Mouse (Mus musculus) spleen, postnatal 14 days (tissue): ENCODE measurements around the gene Mcrip1.
"Not testable (repeated sequence)": the region's sequence is repeated elsewhere in the genome, so short reads cannot be mapped to it uniquely, and the experiment has no call there.

ENCODE experiments used
- DNase-seq, 2 experiments: peaks; one replicate each; pipeline ENCODE4 v3.0.0; 2021 to 2022; ENCODE audit warnings: low spot score in 2 of 2

Gene Mcrip1

DNA sequence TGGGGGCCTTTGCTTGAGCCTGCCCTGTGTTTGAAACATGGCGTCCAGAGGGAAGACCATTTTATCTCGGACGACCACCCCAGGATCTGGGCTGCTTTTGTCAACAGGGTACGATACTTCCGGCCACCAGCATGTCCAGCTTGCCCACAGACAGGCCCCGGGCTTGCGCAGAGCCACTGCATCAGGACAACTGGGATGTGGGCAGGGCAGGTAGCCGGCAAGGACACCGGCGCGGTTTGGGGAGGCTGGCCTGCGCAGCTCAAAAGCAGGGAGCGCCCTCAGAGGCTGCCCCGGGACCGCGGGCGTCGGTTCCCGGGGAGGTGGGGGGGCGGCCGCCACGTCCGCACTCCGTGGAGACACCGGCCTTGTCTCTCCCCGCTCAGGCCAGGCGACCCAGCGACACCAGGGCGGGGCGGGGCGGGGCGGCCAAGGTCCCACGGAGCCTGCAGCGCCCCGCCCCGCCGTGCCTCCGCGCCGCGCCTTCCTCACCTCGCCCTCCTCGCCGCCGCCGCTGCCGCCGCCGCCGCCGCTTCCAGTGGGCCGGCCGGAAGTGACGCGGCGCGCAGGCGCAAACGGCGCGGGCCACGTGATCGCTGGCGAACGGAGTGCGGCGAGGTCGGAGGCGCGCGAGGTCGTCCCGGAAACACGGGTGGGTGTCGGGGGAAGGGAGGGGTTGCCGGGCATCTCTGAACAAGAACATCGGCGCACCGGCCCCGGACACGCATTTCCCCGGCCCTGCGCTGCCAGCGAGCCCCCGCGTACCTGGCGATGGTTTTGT, at the start of gene Mcrip1:
Gene Mcrip1 (minus strand): TSS at position 560 of the 778 bp plus-strand sequence.
- DNase-seq, result peak; percentile 88 to 92

- DNase-seq, result no peak
Observed at GRCm38 (mm10) chr11:120598990-120599549, 49.5 kb upstream of the Mcrip1 start.

DNA sequence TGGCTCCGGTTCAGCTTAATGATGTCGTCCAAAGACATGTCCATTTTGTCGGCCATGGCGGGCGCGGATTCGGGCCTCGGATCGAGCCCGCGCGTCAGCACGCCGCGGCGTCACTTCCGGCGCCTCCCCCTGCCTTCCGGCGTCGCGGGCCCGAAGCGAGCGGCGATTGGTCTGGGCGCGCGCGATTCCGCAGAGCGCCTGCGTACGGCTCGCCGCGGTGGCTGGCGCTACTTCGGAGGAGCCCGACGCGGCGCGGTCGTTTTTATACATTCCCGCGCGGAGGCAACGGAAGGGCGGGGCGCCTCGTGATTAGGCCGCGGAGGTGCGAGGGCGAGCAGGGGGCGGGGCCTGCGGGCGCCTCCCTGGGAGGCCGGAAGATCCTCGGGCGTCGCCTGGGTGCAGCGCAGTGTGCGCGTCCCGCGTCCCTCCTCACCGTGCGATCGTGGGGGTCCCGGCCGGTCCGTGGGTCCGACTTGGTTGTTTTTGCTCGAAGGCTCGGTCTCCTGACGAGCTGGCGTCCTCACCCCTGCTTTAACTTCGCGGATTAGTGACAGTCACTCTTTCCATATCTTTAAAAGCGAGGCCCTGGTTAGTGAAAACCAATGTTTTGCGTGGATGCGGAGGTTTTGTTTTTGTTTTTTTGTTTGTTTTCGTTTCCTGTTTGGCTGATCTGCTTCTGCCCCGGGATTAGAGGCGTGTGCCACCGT, 48.9 kb upstream of the Mcrip1 start, which contains the start of the genes Alyref and Anapc11:
Gene Alyref (minus strand): TSS at position 83 of the 707 bp plus-strand sequence.
Gene Anapc11 (plus strand): TSS at position 139 of the 707 bp plus-strand sequence.
- peak; percentile 88 to 93 for DNase-seq

- no peak for DNase-seq
Observed at GRCm38 (mm10) chr11:120597240-120598235, 48.0 kb upstream of the Mcrip1 start.

GRCm38 (mm10) chr11:120588531-120588930, 39.0 kb upstream of the Mcrip1 start:
- no peak for DNase-seq

DNA sequence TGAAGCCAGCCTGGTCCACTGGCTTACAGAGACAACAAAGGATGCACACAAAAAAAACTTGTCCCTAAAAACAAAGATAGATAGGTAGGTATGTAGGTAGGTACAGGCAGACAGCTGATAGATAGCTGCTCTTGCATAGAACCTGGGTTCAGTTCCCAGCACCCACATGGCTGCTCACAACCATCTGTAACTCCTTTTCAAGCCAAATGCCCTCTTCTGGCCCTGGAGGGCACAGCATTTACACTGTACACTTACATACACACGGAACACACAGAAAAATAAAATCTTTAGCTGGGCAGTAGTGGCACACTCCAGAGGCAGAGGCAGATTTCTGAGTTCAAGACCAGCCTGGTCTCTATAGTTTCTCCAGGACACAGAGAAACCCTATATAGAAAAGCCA, 34.4 kb upstream of the Mcrip1 start:
- no peak for DNase-seq

- not testable (repeated sequence) for DNase-seq
Observed at GRCm38 (mm10) chr11:120582982-120583293, 33.4 kb upstream of the Mcrip1 start.

DNA sequence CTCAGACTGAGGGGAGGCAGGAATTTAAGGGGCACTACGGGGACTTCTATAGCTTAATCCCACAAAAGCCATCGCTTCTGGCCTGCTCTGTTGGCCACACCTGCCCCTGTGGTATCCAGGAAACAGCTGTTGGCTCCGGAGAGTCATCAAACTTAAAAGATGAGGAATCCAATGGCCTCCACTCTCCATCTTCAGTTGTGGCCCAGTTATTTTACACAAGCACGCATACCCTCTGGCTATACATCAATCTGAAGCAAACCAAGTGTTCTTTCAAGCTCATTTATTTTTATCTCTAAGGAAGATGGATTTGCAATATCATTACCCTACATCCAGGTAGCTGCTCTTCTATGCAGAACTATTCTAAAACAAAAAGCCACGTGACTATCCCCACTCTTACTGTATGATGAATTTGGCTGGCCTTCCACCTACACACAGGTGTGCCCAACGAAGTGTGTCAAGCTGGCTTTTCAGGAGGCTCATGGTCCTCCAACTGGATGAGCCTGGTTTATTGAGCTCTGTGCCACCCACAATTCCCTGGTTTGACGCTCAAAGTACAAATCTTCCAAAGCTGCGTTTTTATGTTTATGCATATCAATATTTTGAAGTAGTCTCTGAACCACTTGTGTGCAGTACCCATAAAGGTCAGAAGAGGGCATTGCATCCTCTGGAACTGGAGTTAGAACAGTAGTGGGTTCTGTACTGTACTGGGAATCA, 32.9 kb upstream of the Mcrip1 start:
- DNase-seq, result no peak

GRCm38 (mm10) chr11:120581490-120582267, 32.2 kb upstream of the Mcrip1 start, which contains the start of gene Arhgdia:
Arhgdia (minus strand) TSS chr11:120581624.
- peak; percentile 79 to 82 for DNase-seq

- DNase-seq, result peak in 1 of 2 experiments; percentile 34
Observed at GRCm38 (mm10) chr11:120580871-120581331, 31.4 kb upstream of the Mcrip1 start.

DNA sequence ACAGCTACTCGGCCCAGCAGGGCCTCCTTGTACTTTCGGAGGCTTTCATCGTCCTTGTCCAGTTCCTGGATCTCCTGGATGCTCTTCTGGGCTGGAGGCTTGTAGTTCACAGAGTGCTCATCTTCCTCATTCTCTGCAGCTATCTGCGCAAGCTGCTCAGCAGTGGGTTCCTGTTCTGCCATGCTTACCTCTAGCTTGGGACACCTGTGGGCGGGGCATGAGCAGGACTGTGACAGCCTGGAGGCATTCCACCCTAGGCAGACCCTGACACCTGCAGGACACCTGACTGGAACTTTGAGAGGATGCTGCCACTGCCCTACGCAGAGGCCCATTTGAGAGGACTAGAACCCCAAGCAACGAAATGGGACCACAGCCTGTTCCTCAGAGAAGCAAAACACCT, 30.7 kb upstream of the Mcrip1 start:
- no peak for DNase-seq

- peak; percentile 62 to 83 for DNase-seq
Observed at GRCm38 (mm10) chr11:120579316-120580107, 30.0 kb upstream of the Mcrip1 start.

GRCm38 (mm10) chr11:120578694-120579243, 29.2 kb upstream of the Mcrip1 start:
- DNase-seq, result no peak

- DNase-seq, result no peak
Observed at GRCm38 (mm10) chr11:120578024-120578693, 28.6 kb upstream of the Mcrip1 start.

DNA sequence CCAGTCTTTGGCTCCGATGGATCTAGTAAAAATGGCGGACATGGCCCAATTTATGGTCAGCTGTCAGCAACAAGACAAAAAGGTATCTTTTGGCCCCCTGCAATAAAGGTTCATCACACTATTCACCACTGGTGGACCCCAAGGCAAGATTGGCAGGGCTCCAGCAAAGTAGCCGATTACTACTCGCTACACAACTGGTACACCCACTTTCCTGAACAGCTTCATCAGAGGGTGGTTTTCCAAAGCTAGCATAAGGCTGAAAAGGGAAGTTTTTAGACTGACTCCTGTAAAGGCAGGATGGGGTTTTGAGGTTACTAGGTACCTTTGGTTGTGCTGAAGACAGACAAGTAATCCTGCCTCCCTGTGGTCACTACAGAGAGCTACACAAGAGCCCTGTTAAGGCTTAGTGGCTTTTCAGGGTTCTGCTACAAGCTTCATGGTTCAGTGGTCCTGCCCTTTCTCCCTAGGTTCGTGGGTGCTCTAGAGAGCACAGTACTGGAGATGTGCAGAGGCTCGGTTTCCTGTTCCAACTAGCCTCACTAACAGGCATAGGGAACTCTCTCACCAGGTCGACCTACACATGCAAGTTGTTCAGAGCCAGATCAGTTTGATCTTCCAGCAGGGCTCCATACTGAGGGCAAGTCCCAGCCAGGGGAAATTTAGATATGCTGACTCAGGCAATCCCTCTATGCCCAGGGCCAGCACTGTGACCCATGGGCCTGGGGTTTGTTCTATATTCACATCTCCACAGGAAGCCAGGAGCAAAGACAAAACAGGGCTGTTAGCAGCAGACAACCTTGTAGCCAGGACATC, 27.9 kb upstream of the Mcrip1 start:
- DNase-seq, result no peak

GRCm38 (mm10) chr11:120576365-120576981, 26.9 kb upstream of the Mcrip1 start:
- no peak for DNase-seq

DNA sequence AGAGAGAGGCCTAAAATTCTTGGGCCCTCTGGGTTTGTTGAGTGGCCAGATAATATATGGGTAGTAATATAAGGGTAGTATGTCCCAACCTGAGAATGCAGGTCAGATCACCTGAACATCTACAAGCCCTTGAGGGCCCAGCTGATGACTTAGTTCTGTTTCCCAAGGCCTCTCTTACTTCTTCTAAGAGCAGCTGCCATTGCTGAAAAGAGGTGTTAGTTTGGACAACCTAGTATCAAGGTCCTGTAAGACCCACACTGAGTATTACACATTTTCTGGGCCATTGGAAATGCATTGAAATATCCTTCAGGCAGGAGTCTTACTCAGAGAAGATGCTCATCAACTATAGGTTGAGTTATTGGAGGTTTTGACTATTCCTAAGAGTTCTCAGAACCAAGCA, 26.4 kb upstream of the Mcrip1 start:
- no peak for DNase-seq
